Mouse (Mus musculus): Measurements from ENCODE around the gene Parp9.
"Not testable (repeated sequence)": the region's sequence is repeated elsewhere in the genome, so short reads cannot be mapped to it uniquely, and the experiment has no call there.

Parp9 gene

DNA sequence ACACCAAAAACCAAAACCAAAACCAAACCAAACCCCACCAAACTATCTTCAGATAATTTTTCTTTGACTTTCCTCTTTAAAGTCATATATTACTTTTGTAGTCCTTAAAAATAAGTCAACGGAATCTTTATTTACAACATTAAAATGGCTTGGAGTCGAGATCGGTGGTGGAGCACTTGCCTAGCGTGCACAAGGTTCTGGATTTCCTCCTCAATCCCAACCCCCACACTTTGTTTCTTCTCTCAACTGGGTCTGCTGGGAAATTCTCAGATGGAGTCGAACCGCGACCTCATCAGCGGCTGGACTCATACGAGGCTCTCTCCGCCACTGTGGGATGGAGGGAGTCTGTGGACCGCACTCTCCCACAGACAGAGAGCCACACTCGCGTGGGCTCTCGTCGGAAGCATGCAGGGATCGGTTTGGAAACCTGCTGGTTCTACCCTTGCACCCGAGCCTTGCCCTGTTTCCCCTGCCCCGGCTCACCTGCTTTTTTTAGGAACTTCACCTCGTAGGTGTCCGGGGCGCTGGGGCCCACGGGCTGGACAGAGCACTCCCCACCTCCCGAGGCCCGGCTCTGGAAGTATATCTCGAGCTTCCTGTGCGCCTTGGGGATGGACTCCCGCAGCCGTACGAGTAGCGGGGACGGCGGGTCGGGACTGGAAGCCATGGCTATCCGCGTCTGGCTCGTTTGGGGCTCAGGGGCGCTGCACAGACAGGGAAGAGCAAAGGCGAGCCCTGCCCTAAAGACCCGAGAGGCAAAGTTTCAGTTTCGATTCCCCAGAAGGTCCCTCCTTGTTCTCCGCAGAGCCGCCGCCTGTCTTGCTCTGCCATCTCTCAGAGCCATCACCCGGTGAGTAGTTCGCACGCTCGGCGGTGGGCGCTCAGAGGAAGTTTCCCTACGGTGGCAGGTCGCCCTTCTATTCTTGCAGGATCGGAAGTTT, at the start of gene Parp9, which contains the start of gene Dtx3l:
Gene Parp9, plus strand, starts transcription at position 260 of the 941 bp plus-strand sequence.
Gene Dtx3l, minus strand, starts transcription at position 941 of the 941 bp plus-strand sequence.
- CTCF ChIA-PET, result interaction anchor here (0.5 kb wide), 1 partner anchor 1844 kb away, joined by 5 read pairs; no protein-coding TSS in a partner anchor

DNA sequence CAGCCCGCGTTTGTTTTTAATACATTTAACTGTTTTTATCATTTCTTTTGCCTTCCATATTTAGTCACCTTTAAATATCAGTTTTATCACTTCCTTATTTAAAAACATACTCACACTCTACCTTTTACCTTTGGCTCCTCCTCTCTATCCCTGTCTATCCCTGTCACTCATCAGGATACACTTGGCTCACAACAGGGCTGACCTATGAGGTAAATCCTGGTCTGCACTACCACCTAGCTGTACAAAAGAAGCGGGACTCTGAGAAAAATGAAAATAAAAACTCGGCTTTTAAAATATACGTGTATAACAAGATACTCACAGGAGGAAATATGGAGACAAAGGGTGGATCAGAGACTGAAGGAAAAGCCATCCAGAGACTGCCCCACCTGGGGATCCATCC, 49.4 kb upstream of the Parp9 start:
- CTCF ChIA-PET, result interaction anchor here (0.6 kb wide), 1 partner anchor 655 kb away, joined by 3 read pairs; no protein-coding TSS in a partner anchor

DNA sequence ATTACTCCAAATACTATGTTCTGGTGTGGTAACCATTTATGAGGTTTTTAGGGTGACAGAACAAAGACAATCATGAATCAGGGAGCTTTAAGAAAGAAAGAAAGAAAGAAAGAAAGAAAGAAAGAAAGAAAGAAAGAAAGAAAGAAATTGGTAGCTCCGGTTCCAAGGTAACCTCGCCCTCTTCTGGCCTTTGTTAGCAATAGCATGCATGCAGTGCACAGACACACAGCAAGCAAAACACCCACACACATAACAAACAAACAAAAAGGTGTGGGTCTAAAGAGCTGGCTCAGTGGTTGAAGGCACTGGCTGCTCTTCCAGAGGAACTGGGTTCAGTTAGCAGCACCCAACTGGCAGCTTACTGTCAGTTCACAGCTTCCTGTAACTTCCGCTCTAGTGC, 47.6 kb upstream of the Parp9 start:
- CTCF ChIA-PET, result interaction anchor here (0.6 kb wide), 1 partner anchor 52 kb away, joined by 3 read pairs; no protein-coding TSS in a partner anchor

DNA sequence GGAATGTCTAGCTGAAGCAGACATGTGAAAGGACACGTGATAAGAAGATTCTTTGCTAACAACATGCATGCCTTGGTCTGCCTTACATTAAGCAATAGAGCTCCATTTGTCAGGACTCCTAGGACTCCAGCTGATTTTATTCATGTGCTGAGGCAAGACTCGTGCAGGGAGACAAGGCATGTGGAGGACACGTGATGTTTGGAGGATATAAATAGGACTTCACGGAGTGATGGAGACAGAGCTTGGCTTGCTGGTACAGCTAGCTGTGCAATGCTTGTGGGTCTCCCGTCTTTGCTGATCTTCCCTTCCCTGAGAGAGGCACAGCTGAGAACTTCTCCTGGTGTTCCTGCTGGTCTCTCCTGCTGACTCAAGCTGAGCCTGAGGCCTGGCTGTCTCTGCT, 46.7 kb upstream of the Parp9 start:
- CTCF ChIA-PET, result not testable (repeated sequence)

DNA sequence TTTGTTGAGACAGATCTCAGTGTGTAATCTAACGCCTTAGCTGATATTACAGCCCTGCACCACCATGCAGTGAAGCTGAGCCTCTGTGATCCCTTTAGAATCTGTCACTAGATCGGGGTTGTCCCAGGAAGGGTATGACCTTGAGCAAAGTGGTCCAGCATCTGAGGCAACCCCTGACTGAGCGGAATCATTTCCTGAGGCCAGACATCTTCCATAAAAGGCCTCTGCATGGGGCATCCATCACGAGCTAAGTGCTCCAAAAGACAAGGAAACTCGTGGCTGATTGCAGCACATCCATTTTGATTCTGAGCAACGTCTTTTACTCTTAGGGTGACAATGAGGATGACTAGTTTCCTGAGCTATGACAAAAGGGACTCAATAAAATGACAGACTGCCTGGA, 43.3 kb upstream of the Parp9 start:
- CTCF ChIA-PET, result no interaction called here

DNA sequence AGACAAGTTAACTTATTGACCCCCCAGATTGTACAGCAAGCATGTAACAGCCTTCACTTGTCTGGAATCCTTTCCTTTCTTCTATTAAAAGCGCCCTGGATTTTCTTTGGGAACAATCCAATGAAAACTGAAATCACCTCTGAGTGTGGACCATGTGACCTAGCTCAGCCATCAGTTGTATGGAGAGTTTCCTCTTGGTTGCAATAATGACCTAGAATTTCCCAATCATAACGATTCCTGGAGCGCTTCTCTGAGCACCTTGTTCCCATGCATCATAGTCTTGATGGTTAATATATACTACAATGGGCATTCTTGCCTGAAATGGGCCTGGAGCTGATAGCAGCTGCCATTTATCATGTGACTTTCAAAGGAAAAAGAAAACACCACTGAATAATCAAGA, 37.7 kb upstream of the Parp9 start:
- CTCF ChIA-PET, result no interaction called here

DNA sequence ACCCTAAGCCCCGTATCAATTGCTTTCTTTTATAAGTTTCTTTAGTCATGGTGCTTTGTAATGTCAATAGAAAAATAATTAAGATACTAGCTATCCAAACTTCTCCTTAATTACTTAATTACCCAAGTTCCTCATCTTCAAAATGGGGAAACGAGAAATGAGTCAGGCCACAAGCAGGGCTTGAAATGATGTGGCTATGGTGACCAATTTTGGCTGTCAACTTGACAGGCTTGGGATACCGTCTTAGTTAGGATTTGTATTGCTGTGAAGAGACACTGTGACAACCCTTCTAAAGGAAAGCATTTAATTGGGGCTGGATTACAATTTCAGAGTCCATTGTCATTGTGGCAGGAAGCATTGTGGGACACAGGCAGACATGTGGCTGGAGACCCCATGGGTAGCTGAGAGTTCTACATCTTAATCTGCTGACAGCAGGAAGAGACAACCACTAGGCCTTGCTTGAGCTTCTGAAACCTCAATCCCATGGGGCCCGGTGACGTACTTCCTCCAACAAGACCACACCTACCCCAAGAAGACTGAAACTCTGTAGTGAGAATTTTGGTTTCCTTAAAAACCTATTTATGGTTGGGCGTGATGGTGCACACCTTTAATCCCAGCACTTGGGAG, 35.1 kb upstream of the Parp9 start:
- CTCF ChIA-PET, result no interaction called here

DNA sequence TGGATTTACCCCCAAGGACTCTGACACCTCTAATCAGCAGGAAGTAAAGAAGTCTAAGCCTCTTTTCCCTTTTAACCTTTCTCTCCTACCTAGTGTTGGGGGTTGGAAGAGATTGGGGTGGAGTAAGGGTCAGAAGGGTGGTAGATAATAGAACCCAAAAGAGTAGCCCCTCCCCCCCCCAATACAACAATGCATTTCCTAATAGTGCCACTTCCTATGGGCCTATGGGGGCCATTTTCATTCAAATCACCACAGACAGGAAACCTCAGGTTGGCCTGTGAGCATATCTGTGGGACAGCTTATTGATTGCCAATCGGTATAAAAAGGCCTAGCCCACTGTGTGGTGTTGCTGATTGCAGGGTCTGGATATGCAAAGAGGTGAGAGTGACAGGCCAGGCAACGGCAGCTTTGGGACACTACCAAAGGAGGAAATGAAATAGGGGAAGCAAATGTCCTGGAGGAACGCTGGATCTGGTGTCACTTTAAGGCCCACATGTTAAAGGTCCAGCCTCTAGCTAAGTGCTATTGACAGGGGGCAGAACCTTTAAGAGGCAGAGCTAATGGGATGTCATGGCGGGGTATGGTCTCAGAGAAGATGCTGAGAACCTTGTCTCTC, 34.0 kb upstream of the Parp9 start:
- CTCF ChIA-PET, result interaction anchor here (0.6 to 1.1 kb wide), 2 partner anchors 14 to 15 kb away, joined by 3 to 5 read pairs; no protein-coding TSS in a partner anchor

DNA sequence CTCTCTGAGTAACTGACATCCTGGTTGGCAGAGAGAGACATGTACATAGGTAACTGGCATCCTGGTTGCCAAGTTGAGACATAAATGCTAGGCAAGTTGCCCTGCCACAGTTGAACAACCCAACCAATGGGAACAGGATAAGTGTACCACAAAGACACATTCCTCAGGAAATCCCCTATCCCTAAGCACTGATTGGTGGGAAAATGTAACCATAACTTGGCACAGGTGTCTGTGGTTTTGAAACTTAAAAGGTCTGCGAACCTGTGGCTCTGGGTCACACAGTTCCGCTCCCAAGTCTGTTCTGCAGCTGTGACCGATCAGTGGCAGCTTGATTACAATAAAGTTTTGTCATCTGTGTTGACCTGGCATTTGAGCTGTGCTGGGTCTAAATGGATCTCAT, 32.9 kb upstream of the Parp9 start:
- CTCF ChIA-PET, result no interaction called here

DNA sequence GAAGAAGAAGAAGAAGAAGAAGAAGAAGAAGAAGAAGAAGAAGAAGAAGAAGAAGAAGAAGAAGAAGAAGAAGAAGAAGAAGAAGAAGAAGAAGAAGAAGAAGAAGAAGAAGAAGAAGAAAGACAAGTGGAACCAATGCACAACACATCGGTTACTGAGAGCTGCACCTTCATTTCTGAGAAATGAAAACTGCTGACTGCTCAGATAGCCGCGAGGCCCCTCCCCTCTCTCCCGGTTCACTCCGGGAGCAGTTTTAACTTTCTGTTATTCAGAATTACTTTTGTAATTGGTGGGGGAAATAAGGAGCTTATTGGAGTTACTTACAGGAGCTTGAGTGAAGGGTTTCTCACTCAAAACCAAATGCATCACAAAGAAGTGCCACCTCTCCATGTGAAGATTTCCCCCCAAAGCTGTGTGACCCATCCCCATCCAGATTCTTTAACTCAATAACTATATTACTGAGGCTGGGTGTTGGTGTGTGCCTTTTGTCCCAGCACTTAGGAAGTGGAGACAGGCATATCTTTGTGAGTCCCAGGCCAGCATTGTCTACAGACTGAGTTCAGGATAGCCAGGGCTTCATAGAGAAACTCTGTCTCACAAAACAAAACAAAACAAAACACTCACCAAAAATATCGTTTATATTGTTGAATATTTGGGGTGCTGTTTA, 32.3 kb upstream of the Parp9 start:
- CTCF ChIA-PET, result no interaction called here

DNA sequence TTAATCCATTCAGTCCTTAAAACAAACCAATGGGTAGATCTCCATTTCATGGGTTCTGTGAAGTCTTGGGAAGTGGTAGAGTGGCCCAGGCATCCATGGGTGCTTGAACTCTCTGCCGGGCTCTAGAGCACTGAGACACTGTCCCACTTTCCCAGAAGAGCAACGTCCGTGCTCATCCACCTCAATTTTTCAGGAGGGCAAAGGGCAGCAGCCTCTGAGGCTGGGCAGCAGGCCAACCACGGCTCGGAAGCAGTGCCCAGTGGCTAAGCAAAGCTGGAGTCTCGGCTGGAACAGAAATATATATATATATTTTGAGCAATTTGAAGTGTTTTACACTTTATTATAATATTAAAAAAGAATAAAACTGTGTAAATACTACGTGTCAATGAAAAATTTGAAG, 31.4 kb upstream of the Parp9 start:
- CTCF ChIA-PET, result no interaction called here

DNA sequence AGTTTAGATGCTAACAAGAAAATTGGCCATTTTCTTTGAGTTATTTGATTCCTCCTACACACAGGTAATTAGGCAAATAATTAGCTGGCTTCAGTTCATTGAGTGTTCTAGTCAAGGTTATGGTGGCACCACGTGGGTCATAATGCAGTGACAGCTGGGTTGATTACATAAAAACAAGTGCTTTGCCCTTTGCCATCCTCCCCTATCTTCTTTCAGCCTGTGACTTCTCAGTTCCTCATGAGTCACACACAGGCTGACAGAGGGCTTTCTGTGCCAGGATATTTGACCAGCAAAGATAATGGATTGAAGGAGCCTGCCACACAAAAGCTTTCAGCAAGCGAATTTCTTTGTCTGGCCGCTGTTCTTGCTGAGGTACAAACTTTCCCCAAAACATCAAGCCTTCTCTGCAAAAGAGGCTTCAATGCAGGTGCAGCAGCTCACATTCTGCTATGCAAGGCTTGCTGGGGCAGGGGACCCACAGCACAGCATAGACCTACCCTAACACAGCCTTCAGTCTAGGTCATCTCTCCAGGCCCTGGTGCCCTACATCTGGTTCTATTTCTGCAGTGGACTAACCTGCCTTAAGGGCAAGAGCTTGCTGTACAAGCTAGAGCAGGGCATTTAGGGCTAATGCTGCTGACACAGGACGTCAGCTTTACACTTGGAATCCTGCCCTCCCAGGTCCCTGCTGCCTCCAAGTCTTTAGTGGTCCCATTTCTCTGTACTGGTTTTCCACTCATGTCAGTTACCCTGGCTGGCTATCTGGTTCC, 30.7 kb upstream of the Parp9 start:
- CTCF ChIA-PET, result interaction anchor here (0.5 kb wide), 2 partner anchors 42 to 64 kb away, joined by 3 read pairs; no protein-coding TSS in a partner anchor

DNA sequence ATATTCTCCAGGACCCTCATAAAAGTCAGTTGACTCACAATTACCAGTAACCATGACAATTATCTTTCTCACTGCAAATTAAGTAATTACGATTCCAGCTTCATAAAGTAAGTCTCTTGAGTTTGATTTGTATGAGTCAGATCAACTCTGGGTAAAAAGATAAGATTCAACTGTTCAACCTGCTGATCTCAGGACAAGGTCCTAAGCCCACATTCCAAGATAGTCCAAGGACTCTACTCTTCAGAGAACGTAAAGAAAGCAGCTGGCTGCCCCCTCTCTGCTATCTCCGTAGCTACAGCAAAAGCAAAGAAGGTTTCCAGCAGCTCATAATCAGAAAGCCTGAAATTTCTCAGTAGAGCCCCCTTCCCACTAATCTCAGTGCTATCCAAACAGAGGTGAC, 26.8 kb upstream of the Parp9 start:
- CTCF ChIA-PET, result no interaction called here

DNA sequence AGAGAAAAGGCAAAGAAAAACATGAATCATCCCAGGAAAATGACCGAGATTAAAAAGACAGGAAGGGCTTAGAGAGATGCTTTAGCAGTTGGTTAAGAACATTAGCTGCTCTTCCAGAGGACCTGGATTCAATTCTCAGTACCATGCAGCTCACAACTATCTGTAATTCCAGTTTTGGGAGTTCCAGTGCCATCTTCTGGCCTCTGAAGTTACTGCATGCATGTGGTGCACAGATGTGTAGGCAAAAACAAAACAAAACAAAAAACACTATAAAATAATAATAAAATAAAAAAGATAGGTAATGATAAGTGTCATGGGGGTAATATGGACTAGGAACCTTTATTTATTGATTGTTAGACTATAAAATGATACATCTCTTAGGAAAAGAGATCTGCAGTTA, 24.7 kb upstream of the Parp9 start:
- CTCF ChIA-PET, result no interaction called here

DNA sequence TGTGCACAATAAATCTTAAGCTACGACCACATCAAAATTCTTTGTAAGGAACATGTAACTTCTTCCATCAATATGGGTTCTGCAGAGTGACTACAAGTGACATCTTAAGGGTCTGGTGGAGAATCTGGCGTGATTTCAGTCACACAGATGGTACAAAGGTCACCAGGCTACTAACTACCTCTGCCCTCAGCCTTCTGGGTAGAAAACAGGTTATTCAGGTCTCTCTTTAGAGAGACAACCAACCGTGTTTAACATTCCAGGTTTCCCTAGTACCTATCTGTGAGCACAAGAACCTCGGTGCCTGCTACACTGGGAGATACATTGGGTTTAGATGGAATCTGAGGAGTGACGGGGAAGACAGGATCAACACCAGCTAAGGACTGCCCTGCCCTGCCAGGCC, 24.0 kb upstream of the Parp9 start:
- CTCF ChIA-PET, result no interaction called here

DNA sequence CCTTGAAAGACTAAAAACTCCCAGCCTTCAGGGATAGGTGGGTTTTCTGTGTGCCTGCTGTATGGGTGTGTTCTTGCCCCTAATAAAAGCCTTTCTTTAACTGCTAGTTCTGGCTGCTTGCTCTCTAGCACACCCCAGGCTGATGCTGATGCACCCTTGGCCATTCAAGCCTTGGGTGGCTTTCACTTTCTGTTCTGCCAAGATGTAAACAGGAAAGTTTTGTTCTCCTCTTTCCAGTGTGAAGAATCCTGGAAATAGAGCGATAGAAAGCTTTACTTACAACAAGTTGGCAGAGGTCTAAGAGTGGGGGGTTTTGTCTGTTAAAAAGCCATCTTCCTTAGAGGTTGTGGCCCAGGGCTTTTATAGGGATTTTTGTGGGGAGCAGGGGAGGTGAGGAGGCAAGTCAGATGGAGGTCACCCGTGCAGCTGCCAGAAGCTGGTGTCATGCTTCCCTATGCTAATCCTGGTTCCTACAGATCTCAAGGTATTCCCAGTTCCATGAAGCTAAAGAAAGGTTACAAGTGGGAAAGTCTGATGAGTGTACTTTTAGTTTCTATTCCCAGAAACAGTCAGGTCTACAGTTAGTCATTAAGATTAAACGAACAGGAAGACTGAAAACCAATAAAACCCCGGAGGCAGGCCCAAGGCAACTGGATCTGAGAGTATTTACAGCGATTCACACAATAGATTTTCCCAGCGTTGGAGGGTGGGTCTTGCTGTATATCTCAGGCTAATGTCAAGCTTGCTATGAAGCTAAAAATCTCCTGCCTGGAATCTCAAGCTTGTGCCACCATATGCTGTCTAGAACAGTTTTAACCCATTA, 19.3 kb upstream of the Parp9 start:
- CTCF ChIA-PET, result interaction anchor here (0.6 to 0.9 kb wide), 2 partner anchors 15 kb away, joined by 3 to 5 read pairs; no protein-coding TSS in a partner anchor

DNA sequence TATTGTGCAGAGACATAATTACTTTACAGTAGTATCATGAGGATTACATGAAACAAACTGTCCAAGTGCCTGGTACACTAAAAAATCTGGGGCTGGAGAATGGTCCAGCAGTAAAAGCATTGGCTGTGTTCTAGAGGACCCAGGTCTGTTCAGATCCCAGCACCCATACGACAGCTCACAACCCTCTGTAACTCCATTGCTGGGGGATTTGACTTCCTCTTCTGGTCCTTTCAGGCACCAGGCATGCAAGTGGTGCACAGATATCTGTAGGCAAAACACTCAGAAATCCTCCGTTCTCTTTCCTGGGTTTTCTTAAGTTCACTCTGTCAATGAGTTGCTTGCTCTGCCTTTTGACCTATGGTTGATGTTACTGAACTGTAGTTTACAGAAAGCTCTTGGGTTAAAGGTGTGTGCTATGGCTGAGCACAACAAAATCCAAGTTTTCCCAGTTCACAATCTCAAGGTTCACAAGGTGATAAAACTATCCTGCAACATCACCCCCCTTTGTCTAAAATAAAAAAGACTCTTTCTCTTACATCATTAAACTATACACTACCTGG, 16.5 kb upstream of the Parp9 start:
- CTCF ChIA-PET, result no interaction called here

DNA sequence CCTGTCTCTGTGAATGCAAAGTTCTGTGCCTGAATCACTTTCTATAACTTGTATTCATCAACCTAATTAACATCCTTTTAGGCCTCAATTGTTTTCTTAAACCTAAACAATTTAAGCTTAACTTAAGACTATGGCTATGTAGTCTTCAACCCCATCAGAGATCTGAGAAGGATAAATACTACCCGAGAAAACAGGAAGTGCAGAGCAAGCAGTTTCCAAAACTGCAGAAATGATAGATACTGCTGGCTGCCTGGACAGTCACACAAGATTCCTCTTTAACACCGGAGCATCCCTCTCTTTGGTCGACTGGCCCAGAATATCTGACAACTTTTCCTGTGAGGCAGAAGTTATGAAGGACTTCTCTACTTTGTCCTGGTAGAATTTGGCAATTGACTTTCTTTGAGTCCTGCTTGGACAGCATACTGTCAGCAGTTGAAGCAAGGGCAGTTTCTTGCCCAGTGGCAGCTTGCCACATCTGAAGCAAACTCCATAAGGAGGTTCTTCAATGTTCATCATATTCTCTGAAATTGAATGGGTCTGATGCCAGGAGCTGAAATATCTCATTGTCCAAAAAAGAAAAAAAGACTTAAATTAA, 15.9 kb upstream of the Parp9 start:
- CTCF ChIA-PET, result no interaction called here

DNA sequence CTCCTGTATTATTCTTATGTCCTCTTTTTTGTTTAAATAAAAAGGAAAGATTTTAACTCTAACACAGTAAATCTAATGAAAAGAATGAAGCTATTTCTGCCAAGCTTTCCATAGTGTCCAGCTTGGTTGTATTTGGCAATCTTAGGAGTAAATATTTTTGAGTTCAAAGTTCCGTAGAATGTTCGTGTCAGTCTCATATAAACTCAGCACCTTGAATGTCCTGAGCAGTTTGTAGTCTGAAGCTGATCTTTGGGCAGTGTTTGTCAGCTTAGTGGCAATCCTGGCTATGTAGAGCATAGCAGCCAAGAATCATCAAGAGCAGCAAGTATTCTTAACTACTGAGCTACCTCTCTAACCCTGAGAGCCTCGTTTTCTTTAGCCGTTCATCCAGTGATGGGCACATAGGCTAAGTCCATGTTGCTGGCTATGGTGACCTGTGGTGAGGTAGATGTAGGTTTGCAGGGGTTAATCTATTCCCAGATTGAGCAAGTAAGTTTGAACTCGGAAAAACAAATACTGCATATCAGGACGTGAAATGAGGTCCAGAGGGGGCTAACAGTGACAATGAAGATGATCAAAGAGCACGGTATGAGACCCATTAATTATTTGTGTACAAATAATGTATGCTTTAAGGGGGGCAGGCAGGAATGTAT, 14.6 kb upstream of the Parp9 start:
- CTCF ChIA-PET, result no interaction called here
